Mouse (Mus musculus) liver, adult 2 months (tissue): ENCODE measurements around the gene Gm14403. TPM values are rescaled to one million over a fixed set of nuclear protein-coding genes. Genes with fewer than 3 reads are reported as not detected.
"Not testable (repeated sequence)": the region's sequence is repeated elsewhere in the genome, so short reads cannot be mapped to it uniquely, and the experiment has no call there.

ENCODE experiments used
- DNase-seq: peaks from one replicate; pipeline ENCODE4 v3.0.0-alpha.2; 2011; ENCODE audit warnings: low read depth, low spot score; ENCODE audit errors: extremely low read depth
- H3K27ac ChIP-seq: fragments of 200-500 bp; replicated peaks from 2 replicates; pipeline ENCODE4 v1.5.1; 2012; ENCODE audit warnings: low read depth, mild to moderate bottlenecking, control low read depth, inconsistent platforms, low read length; ENCODE audit not compliant: insufficient read depth
- H3K27me3 ChIP-seq: fragments of 200-500 bp; 2 replicates; pipeline ENCODE4 v1.6.1; 2012; ENCODE audit warnings: mild to moderate bottlenecking, moderate library complexity, low read length, inconsistent platforms; ENCODE audit not compliant: control insufficient read depth, insufficient read depth
- H3K36me3 ChIP-seq: fragments of 200-500 bp; 2 replicates; pipeline ENCODE4 v1.6.1; 2012; ENCODE audit warnings: low read length, inconsistent platforms; ENCODE audit not compliant: control insufficient read depth, insufficient read depth
- H3K4me1 ChIP-seq: fragments of 200-500 bp; 2 replicates; pipeline ENCODE4 v1.6.1; 2011; ENCODE audit warnings: low read length; ENCODE audit not compliant: control insufficient read depth, insufficient read depth
- H3K4me3 ChIP-seq: fragments of 200-500 bp; 2 replicates; pipeline ENCODE4 v1.5.1; 2011; ENCODE audit warnings: low read depth, mild to moderate bottlenecking, control low read depth, low read length, moderate library complexity; ENCODE audit not compliant: insufficient read depth
- H3K79me2 ChIP-seq: fragments of 200-500 bp; 2 replicates; pipeline ENCODE4 v1.6.1; 2012; ENCODE audit warnings: inconsistent platforms, mild to moderate bottlenecking, low read length, moderate library complexity; ENCODE audit not compliant: control insufficient read depth, insufficient read depth
- H3K9ac ChIP-seq: fragments of 200-500 bp; 2 replicates; pipeline ENCODE4 v1.6.1; 2012; ENCODE audit warnings: low read depth, mild to moderate bottlenecking, control low read depth, inconsistent platforms, low read length
- CTCF ChIP-seq: fragments of 200-500 bp; IDR thresholded peaks from 2 replicates; pipeline ENCODE4 v1.5.1; 2011; ENCODE audit warnings: low read depth, low read length, control low read depth
- POLR2A ChIP-seq: fragments of 200-500 bp; IDR thresholded peaks from 2 replicates; pipeline ENCODE4 v1.6.1; 2011; ENCODE audit warnings: low read length, control low read depth; ENCODE audit not compliant: insufficient read depth; ENCODE audit errors: extremely low read depth
- WGBS: fragments of 180-500 bp; shearing (Covaris S2); methylation state at CpG from one replicate; pipeline ENCODE4 v1.1.7; 2018; 5-methylcytosine and 5-hydroxymethylcytosine counted together
- polyA plus RNA-seq: library from polyadenylated mRNA; depleted of rRNA; stranded (reverse); fragments of >200 nt; gene quantifications from 2 replicates; pipeline ENCODE4 v1.2.3, GENCODE M21; 2012
- total RNA-seq: library from RNA; depleted of rRNA; stranded (reverse); fragments of >200 nt; gene quantifications from 2 replicates; pipeline ENCODE4 v1.2.3, GENCODE M21; 2014

The Gm14403 gene
- total and polyA plus RNA-seq, 2 experiments = 2.2 to 54.8 TPM

DNA sequence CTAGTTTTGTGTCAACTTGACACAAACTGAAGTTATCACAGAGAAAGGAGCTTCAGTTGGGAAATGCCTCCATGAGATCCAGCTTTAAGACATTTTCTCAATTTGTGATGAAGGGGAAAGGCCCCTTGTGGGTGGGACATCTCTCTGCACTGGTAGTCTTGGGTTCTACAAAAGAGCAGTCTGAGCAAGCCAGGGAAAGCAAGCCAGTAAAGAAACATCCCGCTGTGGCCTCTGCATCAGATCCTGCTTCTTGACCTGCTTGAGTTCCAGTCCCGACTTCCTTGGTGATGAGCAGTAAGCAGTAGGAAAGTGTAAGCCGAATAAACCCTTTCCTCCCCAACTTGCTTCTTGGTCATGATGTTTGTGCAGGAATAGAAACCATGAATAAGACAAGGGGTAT, 14.0 kb downstream of the Gm14403 start:
- not testable (repeated sequence) for H3K9ac ChIP-seq, H3K27me3 ChIP-seq, H3K27ac ChIP-seq, H3K36me3 ChIP-seq, H3K4me3 ChIP-seq, DNase-seq, H3K4me1 ChIP-seq, H3K79me2 ChIP-seq
- 95% methylated on average over 3 of the region's 3 CpGs for WGBS

- H3K27ac ChIP-seq, H3K4me1 ChIP-seq, H3K4me3 ChIP-seq, H3K79me2 ChIP-seq, H3K36me3 ChIP-seq, H3K9ac ChIP-seq, DNase-seq, H3K27me3 ChIP-seq: not testable (repeated sequence)
- 92% methylated on average over 4 of the region's 4 CpGs for WGBS
These were observed 16.0 kb downstream of the Gm14403 start for GRCm38 (mm10) chr2:177513991-177514479.

DNA sequence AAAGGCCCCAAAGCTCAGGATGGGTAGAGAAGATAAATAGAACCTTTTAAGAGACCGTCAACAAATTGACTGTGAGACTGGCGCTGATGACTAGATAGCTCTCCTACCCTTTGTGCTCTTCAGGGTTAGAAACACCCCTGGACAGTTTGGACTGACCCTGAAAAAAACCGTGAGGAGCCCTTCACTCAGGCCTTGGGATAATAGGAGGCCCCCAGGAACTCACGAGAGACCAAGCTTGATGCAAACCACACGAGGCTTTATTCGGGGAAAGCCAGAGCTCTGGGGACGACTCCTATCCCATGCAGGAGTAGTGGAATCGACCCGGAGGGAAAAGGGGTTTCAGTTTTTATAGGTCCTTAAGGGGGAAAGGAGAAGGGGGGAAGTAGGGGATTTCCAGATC, 19.7 kb downstream of the Gm14403 start:
- H3K36me3 ChIP-seq, H3K9ac ChIP-seq, H3K79me2 ChIP-seq, H3K27ac ChIP-seq, H3K27me3 ChIP-seq, DNase-seq, H3K4me3 ChIP-seq, H3K4me1 ChIP-seq: not testable (repeated sequence)
- 82% methylated on average over 9 of the region's 9 CpGs for WGBS

GRCm38 (mm10) chr2:177518354-177518753, 20.3 kb downstream of the Gm14403 start:
- H3K36me3 ChIP-seq, H3K9ac ChIP-seq, H3K4me3 ChIP-seq, H3K4me1 ChIP-seq, H3K79me2 ChIP-seq, DNase-seq, H3K27me3 ChIP-seq, H3K27ac ChIP-seq: not testable (repeated sequence)
- WGBS = 85% methylated on average over 7 of the region's 7 CpGs

DNA sequence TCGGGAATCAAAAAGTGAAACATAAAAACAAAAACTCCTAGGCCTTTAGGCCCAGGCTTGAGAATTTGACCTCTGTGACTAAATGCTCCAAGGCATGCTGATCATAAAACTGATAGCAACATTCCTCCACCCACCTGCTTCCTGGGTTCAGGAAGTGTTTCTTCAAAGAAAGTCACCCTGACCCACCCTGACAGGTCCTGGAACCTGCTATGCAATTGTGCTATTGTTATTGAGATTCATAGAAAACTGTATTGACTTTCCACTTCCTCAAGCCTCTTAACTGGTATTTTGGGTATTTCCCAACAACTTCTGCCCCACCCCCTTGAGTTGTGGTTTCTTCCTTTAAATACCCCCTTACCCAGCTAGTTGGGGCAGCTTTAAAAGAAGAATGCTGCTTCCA, 20.9 kb downstream of the Gm14403 start:
- not testable (repeated sequence) for H3K36me3 ChIP-seq, H3K4me3 ChIP-seq, H3K79me2 ChIP-seq, H3K4me1 ChIP-seq, DNase-seq, H3K27ac ChIP-seq, H3K27me3 ChIP-seq, H3K9ac ChIP-seq
- WGBS = 91% methylated on average over 1 of the region's 1 CpGs

GRCm38 (mm10) chr2:177520035-177520434, 22.0 kb downstream of the Gm14403 start:
- Histone ChIP-seq H3K4me3 (no peak overlapping the region), H3K27me3 (no peaks in the 10 kb centered on the region), H3K4me1 (no peaks in the 10 kb centered on the region), H3K9ac (no peak overlapping the region), H3K36me3 (no peaks in the 10 kb centered on the region), H3K79me2 (no peaks in the 10 kb centered on the region), H3K27ac (no peak overlapping the region)
- DNase-seq = no peak
- TF ChIP-seq CTCF (no peak), POLR2A (no peak)
- WGBS = 78% methylated on average over 8 of the region's 8 CpGs

- TF ChIP-seq POLR2A (no peak), CTCF (no peak)
- Histone ChIP-seq H3K9ac (no peak overlapping the region), H3K79me2 (no peaks in the 10 kb centered on the region), H3K27me3 (no peaks in the 10 kb centered on the region), H3K4me3 (no peak overlapping the region), H3K27ac (no peak overlapping the region), H3K4me1 (no peaks in the 10 kb centered on the region), H3K36me3 (no peaks in the 10 kb centered on the region)
- no peak for DNase-seq
- WGBS = 91% methylated on average over 20 of the region's 20 CpGs
These were observed 25.0 kb downstream of the Gm14403 start for GRCm38 (mm10) chr2:177523061-177523460.

GRCm38 (mm10) chr2:177523674-177524073, 25.7 kb downstream of the Gm14403 start:
- not testable (repeated sequence) for H3K36me3 ChIP-seq, H3K79me2 ChIP-seq, H3K4me1 ChIP-seq, H3K9ac ChIP-seq, H3K27me3 ChIP-seq, H3K27ac ChIP-seq, H3K4me3 ChIP-seq, DNase-seq
- 89% methylated on average over 6 of the region's 6 CpGs for WGBS

DNA sequence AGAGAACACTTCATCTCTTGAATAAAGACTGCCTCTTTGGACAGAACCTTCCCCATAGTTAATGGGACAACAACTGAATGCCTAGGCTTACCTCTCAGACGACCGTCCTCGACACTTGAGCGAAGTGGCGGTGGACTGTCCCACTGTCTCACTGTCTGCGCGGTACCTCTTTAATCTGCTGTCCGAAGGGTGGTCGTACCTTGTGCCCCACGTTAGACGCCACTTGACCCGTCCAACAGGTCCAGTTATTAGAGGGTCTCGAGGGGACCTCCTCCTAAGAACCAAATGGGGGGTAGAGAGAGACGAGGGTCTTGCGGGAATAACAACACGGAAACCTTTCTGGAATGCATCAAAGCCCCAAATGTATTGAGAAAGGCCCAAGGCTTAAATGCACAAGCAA, 26.2 kb downstream of the Gm14403 start:
- WGBS = 92% methylated on average over 16 of the region's 16 CpGs
- H3K27ac ChIP-seq, H3K9ac ChIP-seq, H3K79me2 ChIP-seq, H3K4me3 ChIP-seq, DNase-seq, H3K36me3 ChIP-seq, H3K4me1 ChIP-seq, H3K27me3 ChIP-seq: not testable (repeated sequence)
